Mouse (Mus musculus): Measurements from ENCODE around the gene Spsb1.
A peak's percentile ranks its signal among the peaks of the same experiment; 100 is the strongest.

The Spsb1 gene

GRCm38 (mm10) chr4:149913709-149914370, 41.0 kb downstream of the Spsb1 start:
- no peak for DNase-seq (ENCODE audit: extremely low spot score)

GRCm38 (mm10) chr4:149912451-149912850, 42.4 kb downstream of the Spsb1 start:
- no peak for DNase-seq (ENCODE audit: extremely low spot score)

- no peak for DNase-seq (ENCODE audit: extremely low spot score)
These were observed 44.3 kb downstream of the Spsb1 start for GRCm38 (mm10) chr4:149910558-149910957.

GRCm38 (mm10) chr4:149909551-149909950, 45.3 kb downstream of the Spsb1 start:
- no peak for DNase-seq (ENCODE audit: extremely low spot score)

- DNase-seq (ENCODE audit: extremely low spot score) = no peak
These were observed 45.9 kb downstream of the Spsb1 start for GRCm38 (mm10) chr4:149908923-149909322.

- DNase-seq (ENCODE audit: extremely low spot score) = no peak
These were observed 47.2 kb downstream of the Spsb1 start for GRCm38 (mm10) chr4:149907656-149908055.

- DNase-seq (ENCODE audit: extremely low spot score) = peak; percentile 78
These were observed 47.9 kb downstream of the Spsb1 start for GRCm38 (mm10) chr4:149906921-149907320.

- no peak for DNase-seq (ENCODE audit: extremely low spot score)
These were observed 49.4 kb downstream of the Spsb1 start for GRCm38 (mm10) chr4:149905302-149905974.

- peak; percentile 51 for DNase-seq (ENCODE audit: extremely low spot score)
These were observed 51.8 kb downstream of the Spsb1 start for GRCm38 (mm10) chr4:149903026-149903425.

- no peak for DNase-seq (ENCODE audit: extremely low spot score)
These were observed 53.5 kb downstream of the Spsb1 start for GRCm38 (mm10) chr4:149901349-149901782.

GRCm38 (mm10) chr4:149897661-149898260, 57.1 kb downstream of the Spsb1 start:
- DNase-seq (ENCODE audit: extremely low spot score) = no peak

GRCm38 (mm10) chr4:149896024-149896538, 58.8 kb downstream of the Spsb1 start:
- DNase-seq (ENCODE audit: extremely low spot score) = no peak

GRCm38 (mm10) chr4:149895226-149895625, 59.6 kb downstream of the Spsb1 start:
- DNase-seq (ENCODE audit: extremely low spot score) = no peak

GRCm38 (mm10) chr4:149894300-149894699, 60.5 kb downstream of the Spsb1 start:
- DNase-seq (ENCODE audit: extremely low spot score) = no peak

- DNase-seq (ENCODE audit: extremely low spot score) = peak; percentile 82
These were observed 61.2 kb downstream of the Spsb1 start for GRCm38 (mm10) chr4:149893611-149894151.

GRCm38 (mm10) chr4:149891172-149891960, 63.5 kb downstream of the Spsb1 start:
- DNase-seq (ENCODE audit: extremely low spot score) = no peak

GRCm38 (mm10) chr4:149890551-149890950, 64.3 kb downstream of the Spsb1 start:
- DNase-seq (ENCODE audit: extremely low spot score) = no peak

GRCm38 (mm10) chr4:149889851-149890250, 65.0 kb downstream of the Spsb1 start:
- peak; percentile 67 for DNase-seq (ENCODE audit: extremely low spot score)

- DNase-seq (ENCODE audit: extremely low spot score) = no peak
These were observed 65.9 kb downstream of the Spsb1 start for GRCm38 (mm10) chr4:149888736-149889470.

GRCm38 (mm10) chr4:149888156-149888555, 66.7 kb downstream of the Spsb1 start:
- DNase-seq (ENCODE audit: extremely low spot score) = no peak
